In the genomic region with DNA sequence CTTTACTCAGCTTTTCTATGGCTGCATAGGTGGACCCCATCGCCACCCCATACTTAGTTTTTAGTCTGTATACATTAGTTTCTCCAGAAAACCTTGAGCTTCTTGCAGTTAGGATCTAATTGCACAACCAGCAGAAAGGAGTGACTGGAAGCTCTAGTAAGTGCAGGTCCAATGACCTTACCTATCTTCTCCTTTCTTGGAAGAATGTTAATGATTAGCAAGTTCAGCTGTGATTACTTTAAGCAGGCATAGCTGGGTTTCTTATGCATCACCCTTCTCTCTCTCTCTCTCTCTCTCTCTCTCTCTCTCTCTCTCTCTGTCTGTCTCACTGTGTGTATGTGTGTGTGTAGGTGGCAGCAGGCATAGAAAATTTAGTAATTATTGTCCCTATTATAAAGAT, we compare ENCODE assay signal across 26 mouse cellular contexts. TPM values are rescaled to one million over a fixed set of nuclear protein-coding genes. Genes with fewer than 3 reads are reported as not detected.
A peak's percentile ranks its signal among the peaks of the same experiment; 100 is the strongest.
DNase-seq lines count a peak whose midpoint lies in the region; ATAC-seq and TF ChIP-seq lines count a peak whose summit lies in the region.
"Had no signal": no experiment of that assay in that cellular context is flagged by ENCODE, and none has a peak within 500 bp of the region (broad histone marks: within the 10 kb centered on the region; RNA-seq: fewer than 3 reads in every experiment).

No protein-coding gene starts in this region.

- TF ChIP-seq CTCF in kidney, adult 2 months (conservative IDR thresholded peaks at IDR 0.05; ENCODE audit: insufficient read depth, insufficient read length, low read depth, low read length): no peak
- TF ChIP-seq CTCF in kidney, postnatal 0 days (IDR thresholded peaks at IDR 0.05; ENCODE audit: low read depth): no peak
- no peak for TF ChIP-seq CTCF in intestine, postnatal 0 days (IDR thresholded peaks at IDR 0.05; ENCODE audit: low read depth)

- no peaks in the 10 kb centered on the region for H3K36me3 ChIP-seq in kidney, adult 2 months (ENCODE audit: control insufficient read depth, insufficient read depth, low read length)
- no peaks in the 10 kb centered on the region for H3K36me3 ChIP-seq in kidney, postnatal 0 days (ENCODE audit: insufficient read depth, low read length)
- H3K36me3 ChIP-seq in kidney, embryonic 14.5 days (ENCODE audit: control insufficient read depth, insufficient read depth, low read length): no peaks in the 10 kb centered on the region
- no peaks in the 10 kb centered on the region for H3K36me3 ChIP-seq in intestine, postnatal 0 days (ENCODE audit: control insufficient read depth, insufficient read depth)
- H3K36me3 ChIP-seq: embryonic facial prominence, embryonic 13.5 days; forebrain, embryonic 12.5 days; heart, embryonic 10.5 days had no signal

- no peaks in the 10 kb centered on the region for H3K9me3 ChIP-seq in kidney, postnatal 0 days (replicated peaks; ENCODE audit: low read length)
- no peaks in the 10 kb centered on the region for H3K9me3 ChIP-seq in kidney, embryonic 14.5 days (ENCODE audit: control insufficient read depth, low read length)
- H3K9me3 ChIP-seq in intestine, postnatal 0 days (ENCODE audit: control insufficient read depth): no peaks in the 10 kb centered on the region
- H3K9me3 ChIP-seq: embryonic facial prominence, embryonic 13.5 days; forebrain, embryonic 12.5 days; heart, embryonic 10.5 days had no signal

- peak; percentile 65 for DNase-seq in kidney, adult 2 months
- no peak for DNase-seq in kidney, postnatal 14 days
- peak; percentile 21 for DNase-seq in kidney, postnatal 0 days (ENCODE audit: low spot score)
- no peak for DNase-seq in adrenal gland, adult 2 months
- DNase-seq in neural tube, embryonic 10.5 days (ENCODE audit: extremely low spot score, low spot score): no peak
- DNase-seq: adrenal gland, postnatal 25 days; cerebellum, adult 18-20 months; cerebellum, adult 9-11 months; cerebellum, postnatal 36 days; gastrocnemius, postnatal 10 days; heart, adult 18-20 months; heart, postnatal 10 days; heart, postnatal 4 days had no signal

- no peak overlapping the region for H3K9ac ChIP-seq in kidney, postnatal 0 days (ENCODE audit: low read depth, low read length)
- no peak overlapping the region for H3K9ac ChIP-seq in kidney, embryonic 14.5 days (ENCODE audit: low read depth, low read length)
- no peak overlapping the region for H3K9ac ChIP-seq in intestine, postnatal 0 days (ENCODE audit: low read depth, low read length)
- H3K9ac ChIP-seq: embryonic facial prominence, embryonic 13.5 days; forebrain, embryonic 12.5 days had no signal

- WGBS in kidney, adult 2 months: 71% methylated on average over 1 of the region's 1 CpGs
- WGBS in kidney, postnatal 0 days: 93% methylated on average over 1 of the region's 1 CpGs
- 100% methylated on average over 1 of the region's 1 CpGs for WGBS in kidney, embryonic 14.5 days
- WGBS in intestine, postnatal 0 days: 54% methylated on average over 1 of the region's 1 CpGs

- no peak for TF ChIP-seq POLR2A in kidney, adult 2 months (IDR thresholded peaks at IDR 0.05; ENCODE audit: low read depth, low read length)

- H3K4me1 ChIP-seq in kidney, adult 2 months (ENCODE audit: control insufficient read depth, insufficient read depth, low read length): no peaks in the 10 kb centered on the region; the same call in 1 of the 2 replicates
- H3K4me1 ChIP-seq in kidney, postnatal 0 days (replicated peaks; ENCODE audit: insufficient read depth, low read length): no peaks in the 10 kb centered on the region
- H3K4me1 ChIP-seq in kidney, embryonic 14.5 days (ENCODE audit: control insufficient read depth, insufficient read depth, low read length): no peaks in the 10 kb centered on the region
- no peaks in the 10 kb centered on the region for H3K4me1 ChIP-seq in intestine, postnatal 0 days (replicated peaks; ENCODE audit: control insufficient read depth, insufficient read depth, low read length)
- H3K4me1 ChIP-seq: embryonic facial prominence, embryonic 13.5 days; forebrain, embryonic 12.5 days; heart, embryonic 10.5 days had no signal

- peak; percentile 68 for ATAC-seq in kidney, postnatal 0 days (replicated peaks; ENCODE audit: low FRiP score, low read depth)
- ATAC-seq in kidney, embryonic 14.5 days (ENCODE audit: low FRiP score, low TSS enrichment): no peak
- peak; percentile 92 for ATAC-seq in intestine, postnatal 0 days
- ATAC-seq: activated CD4-positive, CD25-positive, alpha-beta regulatory T cell, adult 4 months; forebrain, embryonic 16.5 days had no signal

- H3K27ac ChIP-seq in kidney, adult 2 months (ENCODE audit: insufficient read depth, low read depth, low read length): no peak overlapping the region
- no peak overlapping the region for H3K27ac ChIP-seq in kidney, postnatal 0 days
- no peak overlapping the region for H3K27ac ChIP-seq in kidney, embryonic 14.5 days (ENCODE audit: low read depth, low read length)
- H3K27ac ChIP-seq in intestine, postnatal 0 days (ENCODE audit: low read depth, low read length): no peak overlapping the region
- H3K27ac ChIP-seq: embryonic facial prominence, embryonic 13.5 days; forebrain, embryonic 12.5 days; heart, embryonic 10.5 days had no signal

- H3K27me3 ChIP-seq in kidney, adult 2 months (replicated peaks; ENCODE audit: control insufficient read depth, insufficient read depth, low read length): no peaks in the 10 kb centered on the region
- no peaks in the 10 kb centered on the region for H3K27me3 ChIP-seq in kidney, postnatal 0 days (ENCODE audit: insufficient read depth, low read length)
- H3K27me3 ChIP-seq in kidney, embryonic 14.5 days (ENCODE audit: control insufficient read depth, insufficient read depth, low read length): no peaks in the 10 kb centered on the region
- no peaks in the 10 kb centered on the region for H3K27me3 ChIP-seq in intestine, postnatal 0 days (replicated peaks; ENCODE audit: control insufficient read depth, insufficient read depth, low read length)
- H3K27me3 ChIP-seq: embryonic facial prominence, embryonic 13.5 days; forebrain, embryonic 12.5 days had no signal

- H3K4me3 ChIP-seq in kidney, adult 2 months (ENCODE audit: insufficient read depth, low read depth, low read length): no peak overlapping the region
- no peak overlapping the region for H3K4me3 ChIP-seq in kidney, postnatal 0 days (replicated peaks; ENCODE audit: low read depth, low read length)
- H3K4me3 ChIP-seq in kidney, embryonic 14.5 days (ENCODE audit: low read length): no peak overlapping the region
- H3K4me3 ChIP-seq in intestine, postnatal 0 days (ENCODE audit: low read depth, low read length): no peak overlapping the region
- H3K4me3 ChIP-seq: embryonic facial prominence, embryonic 13.5 days; forebrain, embryonic 12.5 days; heart, embryonic 10.5 days had no signal

- no peak overlapping the region for H3K4me2 ChIP-seq in kidney, postnatal 0 days (ENCODE audit: low read length)
- no peak overlapping the region for H3K4me2 ChIP-seq in kidney, embryonic 14.5 days (replicated peaks; ENCODE audit: low read depth, low read length)
- H3K4me2 ChIP-seq in intestine, postnatal 0 days (replicated peaks; ENCODE audit: low read depth): no peak overlapping the region
- H3K4me2 ChIP-seq: embryonic facial prominence, embryonic 13.5 days; forebrain, embryonic 12.5 days had no signal

RNA-seq across cellular contexts. Expression of gene Cldn34b2, which starts 23.7 kb away (rescaled TPM):
- polyA plus RNA-seq in kidney, adult 2 months (2012; rRNA removed): 0.08 TPM in 1 of 2 replicates, not detected in the other
- polyA plus RNA-seq in kidney, postnatal 0 days (2015; fragmentation: Nextera tagmentation; extraction: Ambion mirVana): 0.17 TPM in 1 of 2 replicates, not detected in the other
- polyA plus RNA-seq in kidney, embryonic 14.5 days (2014; fragmentation: Nextera tagmentation; extraction: Ambion mirVana): not detected in 2 replicates
- polyA plus RNA-seq in intestine, postnatal 0 days (2015; fragmentation: Nextera tagmentation; extraction: Ambion mirVana): not detected in 2 replicates
- total RNA-seq in adrenal gland, adult 2 months (2021): not detected
- not detected in 2 replicates for polyA plus RNA-seq in adrenal gland, adult 2 months (2012; rRNA removed)
- total RNA-seq: adrenal gland, adult 18-20 months; adrenal gland, postnatal 25 days; gastrocnemius, postnatal 10 days; gastrocnemius, postnatal 4 days; heart, adult 18-20 months; heart, postnatal 10 days; heart, postnatal 4 days; MEL had no signal
- polyA plus RNA-seq: activated CD4-positive, CD25-positive, alpha-beta regulatory T cell, adult 4 months; C2C12; embryonic facial prominence, embryonic 13.5 days; forebrain, embryonic 12.5 days; forebrain, embryonic 16.5 days; frontal cortex, adult 2 months; heart, embryonic 10.5 days; heart, embryonic 14.5 days had no signal

RNA-seq across cellular contexts. Expression of gene Magea2, which starts 58.4 kb away (rescaled TPM):
- not detected in 2 replicates for polyA plus RNA-seq in kidney, adult 2 months (2012; rRNA removed)
- polyA plus RNA-seq in kidney, postnatal 0 days (2015; fragmentation: Nextera tagmentation; extraction: Ambion mirVana): not detected in 2 replicates
- polyA plus RNA-seq in kidney, embryonic 14.5 days (2014; fragmentation: Nextera tagmentation; extraction: Ambion mirVana): not detected in 2 replicates
- not detected in 2 replicates for polyA plus RNA-seq in intestine, postnatal 0 days (2015; fragmentation: Nextera tagmentation; extraction: Ambion mirVana)
- not detected for total RNA-seq in adrenal gland, adult 2 months (2021)
- not detected in 2 replicates for polyA plus RNA-seq in adrenal gland, adult 2 months (2012; rRNA removed)
- total RNA-seq: adrenal gland, adult 18-20 months; adrenal gland, postnatal 25 days; gastrocnemius, postnatal 10 days; gastrocnemius, postnatal 4 days; heart, adult 18-20 months; heart, postnatal 10 days; heart, postnatal 4 days; MEL had no signal
- polyA plus RNA-seq: activated CD4-positive, CD25-positive, alpha-beta regulatory T cell, adult 4 months; embryonic facial prominence, embryonic 13.5 days; forebrain, embryonic 12.5 days; forebrain, embryonic 16.5 days; frontal cortex, adult 2 months; heart, embryonic 10.5 days; heart, embryonic 14.5 days had no signal

Comparison
In these comparisons a context has a peak if more than half of its experiments do, and no peak if none do; other contexts are left out.
1. DNase-seq: peak in kidney, adult 2 months (single experiment) and kidney, postnatal 0 days (single experiment); none in kidney, postnatal 14 days (single experiment), adrenal gland, adult 2 months (single experiment) and neural tube, embryonic 10.5 days (single experiment).